Mouse (Mus musculus): ENCODE results near the gene Emc3. TPM values are rescaled to one million over a fixed set of nuclear protein-coding genes. Genes with fewer than 3 reads are reported as not detected.

Emc3 gene
- polyA plus RNA-seq, 1 experiment = 63.0 TPM

DNA sequence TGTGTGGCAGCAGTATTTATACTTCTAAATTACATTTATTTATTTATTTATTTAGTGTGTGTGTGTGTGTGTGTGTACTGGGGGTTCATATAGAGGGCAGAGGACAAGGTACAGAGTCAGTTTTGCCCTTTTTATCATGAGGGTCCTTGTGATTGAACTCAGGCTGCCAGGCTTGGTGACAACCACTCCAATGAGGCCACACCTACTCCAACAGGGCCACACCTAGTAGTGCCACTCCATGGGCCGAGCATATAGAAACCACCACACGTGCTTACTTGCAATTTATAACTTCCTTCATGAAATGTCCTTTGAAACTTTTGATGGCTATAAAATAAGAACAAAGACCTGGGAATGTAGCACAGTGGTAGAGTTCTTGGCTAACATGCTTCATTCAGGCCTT lies 58.2 kb downstream of the Emc3 start:
- no peak for TF ChIP-seq POLR2A (IDR thresholded peaks at IDR 0.05; ENCODE audit: borderline replicate concordance, extremely low read depth, insufficient read depth, insufficient read length, poor library complexity, severe bottlenecking)
- TF ChIP-seq CTCF (IDR thresholded peaks at IDR 0.05; ENCODE audit: borderline replicate concordance, extremely low read depth, insufficient read depth, insufficient read length) = no peak
- DNase-seq (ENCODE audit: low read depth) = no peak

DNA sequence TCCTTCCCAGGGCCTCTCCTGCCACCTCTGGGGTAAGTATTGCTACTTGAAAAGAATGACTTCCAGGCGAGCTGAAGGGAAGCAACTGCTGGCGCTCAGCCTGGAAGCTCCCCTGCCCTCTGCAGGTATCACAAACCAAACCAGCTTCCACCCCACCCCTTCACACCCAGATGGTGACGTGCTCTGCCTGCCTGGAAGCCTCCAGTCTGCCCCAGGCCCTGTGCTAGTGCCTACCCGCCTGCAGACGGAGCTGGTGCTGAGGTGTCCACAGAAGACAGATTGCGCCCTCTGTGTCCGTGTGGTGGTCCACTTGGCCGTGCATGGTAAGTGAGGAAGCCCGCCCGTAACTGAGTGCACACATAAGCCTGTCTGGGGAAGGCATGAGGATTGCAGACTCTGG lies 59.4 kb downstream of the Emc3 start:
- no peak for DNase-seq (ENCODE audit: low read depth)
- no peak for TF ChIP-seq CTCF (IDR thresholded peaks at IDR 0.05; ENCODE audit: borderline replicate concordance, extremely low read depth, insufficient read depth, insufficient read length)
- no peak for TF ChIP-seq POLR2A (IDR thresholded peaks at IDR 0.05; ENCODE audit: borderline replicate concordance, extremely low read depth, insufficient read depth, insufficient read length, poor library complexity, severe bottlenecking)

DNA sequence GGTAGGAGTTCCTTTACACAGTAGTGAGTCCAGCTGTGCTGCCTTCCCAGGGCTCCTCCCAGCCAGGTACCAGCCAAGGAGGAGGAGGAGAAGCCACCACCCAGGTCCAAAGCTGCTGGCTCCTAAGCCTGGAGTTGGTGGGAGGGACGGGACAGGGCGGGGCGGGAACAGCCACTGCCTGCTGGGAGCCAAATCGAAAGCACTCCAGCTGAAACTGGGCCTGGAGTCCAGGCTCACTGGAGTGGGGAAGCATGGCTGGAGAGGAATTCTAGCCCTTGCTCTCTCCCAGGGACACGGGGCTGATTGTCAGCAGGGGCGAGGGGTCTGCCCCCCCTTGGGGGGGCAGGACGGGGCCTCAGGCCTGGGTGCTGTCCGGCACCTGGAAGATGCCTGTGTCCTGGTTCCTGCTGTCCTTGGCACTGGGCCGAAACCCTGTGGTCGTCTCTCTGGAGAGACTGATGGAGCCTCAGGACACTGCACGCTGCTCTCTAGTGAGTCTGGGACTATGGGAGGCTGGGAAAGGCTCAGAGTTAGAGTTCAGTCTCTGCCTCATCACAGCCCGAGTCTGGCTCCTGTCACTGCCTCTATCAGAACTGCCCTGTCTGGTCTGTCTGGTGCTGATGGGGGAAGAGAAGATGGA lies 60.0 kb downstream of the Emc3 start, which contains the start of gene Il17rc:
TSS of gene Il17rc (plus strand) at position 131 of the 640 bp plus-strand sequence.
- TF ChIP-seq POLR2A (IDR thresholded peaks at IDR 0.05; ENCODE audit: borderline replicate concordance, extremely low read depth, insufficient read depth, insufficient read length, poor library complexity, severe bottlenecking) (no peak), CTCF (IDR thresholded peaks at IDR 0.05; ENCODE audit: borderline replicate concordance, extremely low read depth, insufficient read depth, insufficient read length) (no peak)
- no peak for DNase-seq (ENCODE audit: low read depth)

DNA sequence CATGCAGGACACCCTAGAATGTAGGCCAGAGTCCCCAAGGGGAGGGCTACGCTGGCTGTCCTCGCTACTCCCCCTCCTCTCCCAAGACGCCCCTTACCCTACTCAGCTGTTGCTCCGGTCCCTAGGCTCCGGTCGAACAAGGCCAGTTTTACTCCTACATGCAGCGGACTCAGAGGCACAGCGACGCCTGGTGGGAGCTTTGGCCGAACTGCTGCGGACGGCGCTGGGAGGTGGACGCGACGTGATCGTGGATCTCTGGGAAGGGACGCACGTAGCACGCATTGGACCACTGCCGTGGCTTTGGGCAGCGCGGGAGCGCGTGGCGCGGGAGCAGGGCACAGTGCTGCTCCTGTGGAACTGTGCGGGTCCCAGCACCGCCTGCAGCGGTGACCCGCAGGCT lies 62.0 kb downstream of the Emc3 start:
- peak; percentile 81 for TF ChIP-seq CTCF (IDR thresholded peaks at IDR 0.05; ENCODE audit: borderline replicate concordance, extremely low read depth, insufficient read depth, insufficient read length)
- no peak for TF ChIP-seq POLR2A (IDR thresholded peaks at IDR 0.05; ENCODE audit: borderline replicate concordance, extremely low read depth, insufficient read depth, insufficient read length, poor library complexity, severe bottlenecking)

DNA sequence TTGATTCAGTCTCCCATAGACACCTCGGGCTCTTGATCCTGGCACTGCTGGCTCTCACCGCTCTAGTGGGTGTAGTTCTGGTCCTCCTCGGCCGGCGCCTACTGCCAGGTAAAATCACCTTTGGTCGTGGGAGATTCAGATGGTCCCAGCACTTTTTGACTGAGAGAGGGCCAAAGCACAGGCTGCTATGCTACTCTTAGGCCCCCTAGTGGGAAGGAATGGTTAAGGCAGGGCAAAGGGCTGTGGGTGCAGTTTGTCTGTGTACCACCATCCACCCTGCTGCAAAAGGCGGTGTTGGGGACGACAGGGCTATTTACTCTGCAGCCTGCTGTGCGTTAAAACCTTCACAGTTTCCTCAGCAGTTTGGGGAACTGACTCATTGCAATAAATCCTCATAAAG lies 62.4 kb downstream of the Emc3 start:
- DNase-seq (ENCODE audit: low read depth) = peak; percentile 69
- TF ChIP-seq CTCF (IDR thresholded peaks at IDR 0.05; ENCODE audit: borderline replicate concordance, extremely low read depth, insufficient read depth, insufficient read length) (peak; percentile 81), POLR2A (IDR thresholded peaks at IDR 0.05; ENCODE audit: borderline replicate concordance, extremely low read depth, insufficient read depth, insufficient read length, poor library complexity, severe bottlenecking) (no peak)

More for the DNA sequence above, 62.0 kb downstream of the Emc3 start:
- peak; percentile 77 for DNase-seq (ENCODE audit: low read depth)

DNA sequence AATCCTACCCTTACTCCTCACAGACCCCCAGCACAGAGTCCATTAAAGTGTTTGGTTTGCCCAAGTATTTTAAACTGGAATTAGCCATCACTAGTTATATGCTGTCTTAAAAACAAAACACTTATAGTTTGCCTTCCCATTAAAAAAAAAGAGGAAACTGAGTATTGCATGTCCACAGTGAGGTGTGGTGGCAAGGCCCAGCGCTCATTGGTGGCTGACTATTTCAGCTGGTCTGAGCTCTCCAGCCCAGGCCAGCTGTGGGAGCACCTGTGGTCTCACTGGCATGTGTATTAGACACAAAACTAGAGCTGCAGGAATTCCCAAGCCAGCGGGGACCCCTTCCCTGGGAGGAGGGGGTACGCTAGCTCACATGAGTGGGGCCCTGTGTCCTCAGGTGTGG lies 62.9 kb downstream of the Emc3 start:
- TF ChIP-seq POLR2A (IDR thresholded peaks at IDR 0.05; ENCODE audit: borderline replicate concordance, extremely low read depth, insufficient read depth, insufficient read length, poor library complexity, severe bottlenecking) (no peak), CTCF (IDR thresholded peaks at IDR 0.05; ENCODE audit: borderline replicate concordance, extremely low read depth, insufficient read depth, insufficient read length) (no peak)
- no peak for DNase-seq (ENCODE audit: low read depth)

DNA sequence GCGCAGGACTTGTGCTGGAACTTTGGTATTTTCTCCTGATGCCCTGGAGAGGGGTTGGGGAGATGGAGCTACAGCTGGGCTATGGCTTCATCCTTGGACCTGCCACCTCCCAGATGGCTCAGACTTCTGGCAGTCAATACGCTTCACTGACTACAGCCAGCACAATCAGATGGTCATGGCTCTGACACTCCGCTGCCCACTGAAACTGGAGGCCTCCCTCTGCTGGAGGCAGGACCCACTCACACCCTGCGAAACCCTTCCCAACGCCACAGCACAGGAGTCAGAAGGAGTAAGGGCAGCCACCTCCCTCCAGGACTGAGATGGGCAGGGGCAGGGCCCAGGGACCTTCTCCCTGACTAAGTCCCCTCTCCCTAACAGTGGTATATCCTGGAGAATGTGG lies 65.8 kb downstream of the Emc3 start:
- TF ChIP-seq CTCF (IDR thresholded peaks at IDR 0.05; ENCODE audit: borderline replicate concordance, extremely low read depth, insufficient read depth, insufficient read length) (peak; percentile 33; the same call in 1 of the 2 replicates), POLR2A (IDR thresholded peaks at IDR 0.05; ENCODE audit: borderline replicate concordance, extremely low read depth, insufficient read depth, insufficient read length, poor library complexity, severe bottlenecking) (no peak)
- DNase-seq (ENCODE audit: low read depth) = no peak

Other genes starting within 250 kb of the Emc3 start
- gene Cpne9, start 249.3 kb downstream of the Emc3 start, polyA plus RNA-seq (2012; rRNA removed) = 2.1 and 4.2 TPM in 2 replicates
- 34.5 and 37.3 TPM in 2 replicates for gene Brpf1, start 224.5 kb downstream of the Emc3 start, polyA plus RNA-seq (2012; rRNA removed)
- 13.2 and 25.0 TPM in 2 replicates for gene Ogg1, start 204.7 kb downstream of the Emc3 start, polyA plus RNA-seq (2012; rRNA removed)
- 62.7 and 64.7 TPM in 2 replicates for gene Camk1, start 187.7 kb downstream of the Emc3 start, polyA plus RNA-seq (2012; rRNA removed)
- gene Tada3, start 153.8 kb downstream of the Emc3 start, polyA plus RNA-seq (2012; rRNA removed) = 67.8 and 70.8 TPM in 2 replicates
- 117 and 127 TPM in 2 replicates for gene Arpc4, start 153.5 kb downstream of the Emc3 start, polyA plus RNA-seq (2012; rRNA removed)
- gene Ttll3, start 142.4 kb downstream of the Emc3 start, polyA plus RNA-seq (2012; rRNA removed) = 23.1 and 25.5 TPM in 2 replicates
- 27.6 and 50.7 TPM in 2 replicates for gene Rpusd3, start 112.3 kb downstream of the Emc3 start, polyA plus RNA-seq (2012; rRNA removed)
- 0.07 and 0.16 TPM in 2 replicates for gene Cidec, start 95.9 kb downstream of the Emc3 start, polyA plus RNA-seq (2012; rRNA removed)
- 60.1 and 71.0 TPM in 2 replicates for gene Jagn1, start 89.1 kb downstream of the Emc3 start, polyA plus RNA-seq (2012; rRNA removed)
- gene Il17re, start 73.2 kb downstream of the Emc3 start, polyA plus RNA-seq (2012; rRNA removed) = 0.47 and 0.63 TPM in 2 replicates
- gene Il17rc, start 60.2 kb downstream of the Emc3 start, polyA plus RNA-seq (2012; rRNA removed) = 2.7 and 3.3 TPM in 2 replicates
- gene Creld1, start 48.4 kb downstream of the Emc3 start, polyA plus RNA-seq (2012; rRNA removed) = 33.3 and 42.2 TPM in 2 replicates
- 8.7 and 8.9 TPM in 2 replicates for gene Prrt3, start 29.7 kb downstream of the Emc3 start, polyA plus RNA-seq (2012; rRNA removed)
- gene Fancd2, start within 50 bp of the Emc3 start, polyA plus RNA-seq (2012; rRNA removed) = 5.0 and 9.1 TPM in 2 replicates
- 0.07 TPM in 1 of 2 replicates, not detected in the other for gene Fancd2os, start 69.1 kb upstream of the Emc3 start, polyA plus RNA-seq (2012; rRNA removed)
- gene Brk1, start 73.1 kb upstream of the Emc3 start, polyA plus RNA-seq (2012; rRNA removed) = 206 and 247 TPM in 2 replicates
- gene Vhl, start 92.3 kb upstream of the Emc3 start, polyA plus RNA-seq (2012; rRNA removed) = 48.1 and 71.2 TPM in 2 replicates
- gene Irak2, start 106.8 kb upstream of the Emc3 start, polyA plus RNA-seq (2012; rRNA removed) = 4.0 and 4.2 TPM in 2 replicates
- gene Tatdn2, start 165.4 kb upstream of the Emc3 start, polyA plus RNA-seq (2012; rRNA removed) = 25.1 and 27.6 TPM in 2 replicates
- gene Ghrl, start 188.2 kb upstream of the Emc3 start, polyA plus RNA-seq (2012; rRNA removed) = 0.52 and 0.85 TPM in 2 replicates
- gene Sec13, start 209.1 kb upstream of the Emc3 start, polyA plus RNA-seq (2012; rRNA removed) = 183 and 266 TPM in 2 replicates